Mouse (Mus musculus) testis, postnatal 14 days (tissue): ENCODE data around the gene Klhdc9.
"Not testable (repeated sequence)": the region's sequence is repeated elsewhere in the genome, so short reads cannot be mapped to it uniquely, and the experiment has no call there.

Experiments
- DNase-seq: peaks from one replicate; pipeline ENCODE4 v3.0.0; 2021; ENCODE audit warnings: low spot score

The Klhdc9 gene

GRCm38 (mm10) chr1:171355812-171356340, 4.7 kb downstream of the Klhdc9 start:
- no peak for DNase-seq

- no peak for DNase-seq
Observed at GRCm38 (mm10) chr1:171349210-171349609, 11.4 kb downstream of the Klhdc9 start.

- no peak for DNase-seq
Observed at GRCm38 (mm10) chr1:171348665-171349064, 11.9 kb downstream of the Klhdc9 start.

GRCm38 (mm10) chr1:171346095-171346450, 14.5 kb downstream of the Klhdc9 start:
- no peak for DNase-seq

GRCm38 (mm10) chr1:171345225-171346094, 15.1 kb downstream of the Klhdc9 start, which contains the start of the genes Nit1 and Pfdn2:
TSS of gene Nit1 (minus strand) at chr1:171345646.
TSS of gene Pfdn2 (plus strand) at chr1:171345670.
- peak; percentile 93 for DNase-seq

- no peak for DNase-seq
Observed at GRCm38 (mm10) chr1:171344715-171345114, 15.9 kb downstream of the Klhdc9 start.

GRCm38 (mm10) chr1:171343922-171344677, 16.5 kb downstream of the Klhdc9 start:
- peak; percentile 30 for DNase-seq

GRCm38 (mm10) chr1:171342262-171343207, 18.1 kb downstream of the Klhdc9 start:
- DNase-seq: no peak

- DNase-seq: no peak
Observed at GRCm38 (mm10) chr1:171330216-171330560, 30.4 kb downstream of the Klhdc9 start.

- peak; percentile 83 for DNase-seq
Observed at GRCm38 (mm10) chr1:171329433-171330215, 31.0 kb downstream of the Klhdc9 start.

- peak; percentile 94 for DNase-seq
Observed at GRCm38 (mm10) chr1:171328839-171329432, 31.7 kb downstream of the Klhdc9 start, which contains the start of gene Dedd. TSS of gene Dedd (plus strand) at chr1:171329145.

GRCm38 (mm10) chr1:171328244-171328643, 32.4 kb downstream of the Klhdc9 start:
- no peak for DNase-seq

- not testable (repeated sequence) for DNase-seq
Observed at GRCm38 (mm10) chr1:171326588-171326987, 34.0 kb downstream of the Klhdc9 start.

GRCm38 (mm10) chr1:171325571-171325970, 35.0 kb downstream of the Klhdc9 start:
- no peak for DNase-seq

GRCm38 (mm10) chr1:171322012-171322411, 38.6 kb downstream of the Klhdc9 start:
- no peak for DNase-seq

- no peak for DNase-seq
Observed at GRCm38 (mm10) chr1:171321415-171321814, 39.2 kb downstream of the Klhdc9 start.

- no peak for DNase-seq
Observed at GRCm38 (mm10) chr1:171320151-171320550, 40.4 kb downstream of the Klhdc9 start.

- DNase-seq: no peak
Observed at GRCm38 (mm10) chr1:171319748-171320147, 40.9 kb downstream of the Klhdc9 start.

- no peak for DNase-seq
Observed at GRCm38 (mm10) chr1:171309321-171309720, 51.3 kb downstream of the Klhdc9 start.
